Mouse (Mus musculus): ENCODE results near the gene Fcer1g. TPM values are rescaled to one million over a fixed set of nuclear protein-coding genes. Genes with fewer than 3 reads are reported as not detected.

Fcer1g gene
- total RNA-seq, 2 experiments from 2014 or later: 15.2 to 16.7 TPM

DNA sequence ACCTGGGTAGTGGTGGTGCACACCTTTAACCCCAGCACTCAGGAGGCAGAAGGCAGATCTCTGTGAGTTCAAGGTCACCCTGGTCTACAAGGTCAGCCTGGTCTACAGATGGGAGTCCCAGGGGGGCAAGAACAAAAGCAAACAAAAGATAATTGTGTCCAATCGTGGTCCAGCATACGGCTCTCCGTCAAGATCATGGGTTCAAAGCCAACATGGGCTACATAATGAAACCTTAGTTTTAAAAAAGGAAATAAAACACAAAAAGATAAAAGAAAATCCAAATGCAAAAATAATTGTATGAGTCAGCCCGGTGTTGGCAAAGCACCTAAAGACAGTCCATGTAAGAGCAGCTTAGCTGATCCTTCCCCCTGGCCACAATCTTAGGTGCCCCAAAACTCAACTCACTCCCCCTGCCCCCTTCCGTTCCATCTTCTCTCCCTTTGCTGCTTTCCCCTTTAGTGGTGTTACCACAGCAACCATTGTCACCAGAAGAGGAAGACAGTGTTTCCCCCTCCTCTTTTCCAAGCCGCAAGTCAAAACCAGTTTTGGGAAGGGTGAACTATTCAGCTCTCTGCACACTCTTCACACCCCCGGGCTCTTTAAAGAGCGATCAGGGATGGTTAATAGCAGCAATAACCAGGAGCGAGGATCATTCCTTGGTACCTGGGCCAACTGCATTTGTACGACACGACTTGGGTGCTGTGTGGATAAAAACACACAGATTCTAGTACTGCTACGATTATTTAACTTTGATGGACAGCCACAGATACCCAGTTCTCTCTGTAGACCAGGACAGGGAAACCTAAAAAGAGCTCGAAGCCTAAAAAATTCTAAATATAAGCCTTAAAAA, 46.1 kb downstream of the Fcer1g start:
- no peak for DNase-seq (ENCODE audit: low spot score in 2 of 2)

GRCm38 (mm10) chr1:171185655-171186054, 48.5 kb downstream of the Fcer1g start:
- DNase-seq (ENCODE audit: low spot score in 2 of 2): no peak

DNA sequence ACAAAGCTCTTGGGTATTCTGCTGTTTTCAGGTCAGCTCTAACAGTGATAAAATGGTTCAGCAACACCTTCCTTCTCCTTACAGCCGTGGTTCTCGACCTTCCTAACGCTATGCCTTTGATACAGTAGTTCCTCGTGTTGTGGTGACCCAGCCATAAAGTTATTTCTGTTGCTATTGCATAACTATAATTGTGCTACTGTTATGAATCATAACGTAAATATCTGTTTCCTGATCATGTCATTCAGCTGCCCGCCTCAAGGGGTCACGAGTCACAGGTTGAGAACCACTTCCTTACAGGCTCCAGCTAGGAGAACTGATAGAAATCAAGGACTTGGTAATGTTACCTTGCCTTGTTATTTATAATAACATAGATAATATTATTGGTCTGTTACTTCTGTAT, 49.9 kb downstream of the Fcer1g start:
- DNase-seq (ENCODE audit: low spot score in 2 of 2): no peak

DNA sequence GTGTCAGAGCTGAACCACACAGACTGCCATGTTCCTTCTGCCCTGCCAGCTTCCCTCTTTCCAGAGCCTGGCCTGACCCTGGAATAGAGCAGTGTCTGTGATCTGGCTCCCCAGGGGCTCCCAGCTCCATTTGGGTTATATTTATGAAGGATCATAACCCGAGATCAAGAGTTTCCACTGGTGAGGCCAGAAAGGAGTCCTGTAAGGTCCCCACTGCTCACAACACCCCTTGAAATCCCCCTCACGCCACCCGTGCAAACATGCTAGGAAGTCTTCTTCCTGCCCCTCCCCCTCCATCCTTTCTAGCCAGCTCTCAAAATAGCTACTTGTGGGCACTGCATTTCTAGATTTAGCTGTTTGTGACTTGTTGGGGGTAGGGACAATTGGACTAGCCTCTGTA, 50.5 kb downstream of the Fcer1g start:
- DNase-seq (ENCODE audit: low spot score in 2 of 2): no peak

GRCm38 (mm10) chr1:171183025-171183424, 51.1 kb downstream of the Fcer1g start:
- no peak for DNase-seq (ENCODE audit: low spot score in 2 of 2)

Other genes with a start within 250 kb of the Fcer1g start
- not detected for gene Fcgr4, start 215.4 kb downstream of the Fcer1g start, total RNA-seq (2021)
- 10 to 100 TPM; 10.5 to 12.7 TPM for gene Fcgr3, start 169.4 kb downstream of the Fcer1g start, total RNA-seq (2021)
- 1 to 10 TPM; 3.1 to 3.3 TPM for gene Cfap126, start 120.4 kb downstream of the Fcer1g start, total RNA-seq (2021)
- 100 to 1,000 TPM; 223 to 233 TPM for gene Sdhc, start 83.8 kb downstream of the Fcer1g start, total RNA-seq (2021)
- not detected for gene Mpz, start 83.7 kb downstream of the Fcer1g start, total RNA-seq (2021)
- 10 to 100 TPM; 16.9 to 18.0 TPM for gene Pcp4l1, start 38.1 kb downstream of the Fcer1g start, total RNA-seq (2021)
- not detected for gene Nr1i3, start 20.4 kb downstream of the Fcer1g start, total RNA-seq (2021)
- gene Tomm40l, start 11.9 kb downstream of the Fcer1g start, total RNA-seq (2021): 10 to 100 TPM; 65.5 to 66.3 TPM
- gene Apoa2, start 9.3 kb downstream of the Fcer1g start, total RNA-seq (2021): 1 to 10 TPM; 2.1 to 4.6 TPM
- gene Adamts4, start 16.1 kb upstream of the Fcer1g start, total RNA-seq (2021): 1 to 10 TPM; 5.6 to 7.1 TPM
- gene Ndufs2, start 17.0 kb upstream of the Fcer1g start, total RNA-seq (2021): 100 to 1,000 TPM; 235 to 249 TPM
- gene B4galt3, start 36.0 kb upstream of the Fcer1g start, total RNA-seq (2021): 10 to 100 TPM; 65.4 to 67.1 TPM
- gene Ppox, start 46.8 kb upstream of the Fcer1g start, total RNA-seq (2021): 10 to 100 TPM; 28.8 to 30.0 TPM
- 10 to 100 TPM; 49.0 to 57.3 TPM for gene Usp21, start 53.6 kb upstream of the Fcer1g start, total RNA-seq (2021)
- gene Ufc1, start 60.7 kb upstream of the Fcer1g start, total RNA-seq (2021): 100 to 1,000 TPM; 102 to 114 TPM
- gene Dedd, start 94.8 kb upstream of the Fcer1g start, total RNA-seq (2021): 10 to 100 TPM; 30.9 to 33.7 TPM
- gene Nit1, start 111.3 kb upstream of the Fcer1g start, total RNA-seq (2021): 10 to 100 TPM; 37.7 to 42.8 TPM
- gene Pfdn2, start 111.3 kb upstream of the Fcer1g start, total RNA-seq (2021): 100 to 1,000 TPM; 135 to 165 TPM
- gene Klhdc9, start 126.4 kb upstream of the Fcer1g start, total RNA-seq (2021): 1 to 10 TPM; 6.3 to 8.6 TPM
- 1 to 10 TPM; 1.8 to 1.9 TPM for gene Nectin4, start 135.7 kb upstream of the Fcer1g start, total RNA-seq (2021)
- 1 to 10 TPM; 1.9 to 2.1 TPM for gene Arhgap30, start 154.6 kb upstream of the Fcer1g start, total RNA-seq (2021)
- 100 to 1,000 TPM; 114 to 121 TPM for gene Usf1, start 176.9 kb upstream of the Fcer1g start, total RNA-seq (2021)
- 1 to 10 TPM; 2.1 to 3.5 TPM for gene Tstd1, start 184.5 kb upstream of the Fcer1g start, total RNA-seq (2021)
- 1 to 10 TPM; 5.5 to 7.8 TPM for gene F11r, start 203.2 kb upstream of the Fcer1g start, total RNA-seq (2021)

Data from layer of hippocampus, postnatal 10 days (tissue).